Mouse (Mus musculus) myocyte (in vitro differentiated cells): ENCODE measurements around the gene Tnxb.

Experiments
- CEBPB ChIP-seq: IDR thresholded peaks from 2 replicates; pipeline ENCODE4 v1.6.1; 2011; ENCODE audit warnings: mild to moderate bottlenecking, moderate library complexity; ENCODE audit not compliant: poor library complexity, insufficient read depth, severe bottlenecking
- E2F4 ChIP-seq: IDR thresholded peaks from one replicate; pipeline ENCODE4 v1.6.1; 2011; ENCODE audit warnings: mild to moderate bottlenecking, control low read depth, moderate library complexity; ENCODE audit not compliant: insufficient read depth
- MAX ChIP-seq: IDR thresholded peaks from one replicate; pipeline ENCODE4 v1.6.1; 2011; ENCODE audit warnings: low read depth, mild to moderate bottlenecking, control low read depth
- MYOD1 ChIP-seq, 3 experiments: IDR thresholded peaks; one replicate each; pipeline ENCODE4 v1.6.1; 2011; ENCODE audit warnings: control low read depth in 2 of 3, low read depth in 2 of 3, mild to moderate bottlenecking in 2 of 3, moderate library complexity in 1 of 3; ENCODE audit not compliant: insufficient read length in 2 of 3, control insufficient read depth in 1 of 3
- MYOG ChIP-seq, 3 experiments: IDR thresholded peaks; one replicate each; pipeline ENCODE4 v1.6.1; 2011; ENCODE audit warnings: control low read depth in 2 of 3, low read depth in 2 of 3, mild to moderate bottlenecking in 2 of 3; ENCODE audit not compliant: insufficient read length in 2 of 3, control insufficient read depth in 1 of 3, insufficient read depth in 1 of 3
- POLR2A ChIP-seq: IDR thresholded peaks from one replicate; pipeline ENCODE4 v1.6.1; 2011; ENCODE audit warnings: low read depth, mild to moderate bottlenecking, control low read depth, moderate library complexity; ENCODE audit not compliant: insufficient read length
- POLR2AphosphoS2 ChIP-seq: IDR thresholded peaks from one replicate; pipeline ENCODE4 v1.6.1; 2011; ENCODE audit warnings: low read depth, control low read depth; ENCODE audit not compliant: insufficient read length
- REST ChIP-seq: IDR thresholded peaks from one replicate; pipeline ENCODE4 v1.6.1; 2011; ENCODE audit warnings: mild to moderate bottlenecking, control low read depth, moderate library complexity; ENCODE audit not compliant: insufficient read depth, insufficient read length
- SRF ChIP-seq: IDR thresholded peaks from one replicate; pipeline ENCODE4 v1.6.1; 2011; ENCODE audit warnings: low read depth; ENCODE audit not compliant: control insufficient read depth, insufficient read length
- TCF12 ChIP-seq: IDR thresholded peaks from one replicate; pipeline ENCODE4 v1.6.1; 2011; ENCODE audit warnings: mild to moderate bottlenecking, control low read depth; ENCODE audit not compliant: poor library complexity, insufficient read depth, severe bottlenecking
- TCF3 ChIP-seq: IDR thresholded peaks from one replicate; pipeline ENCODE4 v1.6.1; 2011; ENCODE audit warnings: low read depth, control low read depth; ENCODE audit not compliant: insufficient read length
- USF1 ChIP-seq: IDR thresholded peaks from one replicate; pipeline ENCODE4 v1.6.1; 2011; ENCODE audit warnings: low read depth, mild to moderate bottlenecking, control low read depth, moderate library complexity

GRCm38 (mm10) chr17:34662468-34662867, 7.9 kb upstream of the Tnxb start:
- TF ChIP-seq MAX (no peak), POLR2A (no peak), MYOG (IDR thresholded peaks at IDR 0.05; ENCODE audit: control insufficient read depth in 1 of 3, insufficient read depth in 1 of 3, insufficient read length in 2 of 3, low read depth in 2 of 3) (no peak), E2F4 (no peak), CEBPB (no peak), TCF12 (no peak), POLR2AphosphoS2 (no peak), TCF3 (no peak), USF1 (no peak), SRF (no peak), MYOD1 (IDR thresholded peaks at IDR 0.05; ENCODE audit: control insufficient read depth in 1 of 3, insufficient read length in 2 of 3, low read depth in 2 of 3) (no peak), REST (no peak)
